Mouse (Mus musculus) kidney, embryonic 14.5 days (tissue): ENCODE measurements at regions not wholly inside any gene's neighbourhood (a gene's known extent, or its start where the extent isn't known, plus 50 kb on each side); places are given as distances from the start of the nearest gene placed in this dataset.

Source experiments
- ATAC-seq: fragments of 200-750 bp; cut with Nextera tagmentation; 2 replicates; pipeline ENCODE4 v1.8.0; 2017; ENCODE audit warnings: moderate number of reproducible peaks, mild to moderate bottlenecking, moderate TSS enrichment, moderate library complexity; ENCODE audit not compliant: low FRiP score, low TSS enrichment
- H3K27ac ChIP-seq: fragments of 300-500 bp; sonication (generic); 2 replicates; pipeline ENCODE4 v1.5.1; 2014; ENCODE audit warnings: low read depth, mild to moderate bottlenecking, low read length, moderate library complexity, mixed read lengths
- H3K27me3 ChIP-seq: fragments of 300-500 bp; sonication (generic); 2 replicates; pipeline ENCODE4 v1.6.1; 2014; ENCODE audit warnings: mild to moderate bottlenecking, low read length; ENCODE audit not compliant: control insufficient read depth, insufficient read depth
- H3K36me3 ChIP-seq: fragments of 300-500 bp; sonication (generic); 2 replicates; pipeline ENCODE4 v1.6.1; 2014; ENCODE audit warnings: low read length, mixed read lengths; ENCODE audit not compliant: control insufficient read depth, insufficient read depth
- H3K4me1 ChIP-seq: fragments of 300-500 bp; sonication (generic); 2 replicates; pipeline ENCODE4 v1.6.1; 2014; ENCODE audit warnings: low read length, mixed read lengths; ENCODE audit not compliant: control insufficient read depth, insufficient read depth
- H3K4me2 ChIP-seq: fragments of 300-500 bp; sonication (generic); replicated peaks from 2 replicates; pipeline ENCODE4 v1.6.1; 2014; ENCODE audit warnings: low read depth, mild to moderate bottlenecking, low read length
- H3K4me3 ChIP-seq: fragments of 300-500 bp; sonication (generic); 2 replicates; pipeline ENCODE4 v1.5.1; 2014; ENCODE audit warnings: mild to moderate bottlenecking, low read length
- H3K9ac ChIP-seq: fragments of 300-500 bp; sonication (generic); 2 replicates; pipeline ENCODE4 v1.6.1; 2014; ENCODE audit warnings: low read depth, mild to moderate bottlenecking, low read length, moderate library complexity
- H3K9me3 ChIP-seq: fragments of 300-500 bp; sonication (generic); 2 replicates; pipeline ENCODE4 v1.6.1; 2016; ENCODE audit warnings: low read length; ENCODE audit not compliant: control insufficient read depth
- WGBS: fragments of 180-500 bp; shearing (Covaris S2); extraction: QIAGEN DNeasy Blood & Tissue Kit; methylation state at CpG from one replicate; pipeline ENCODE4 v1.1.7; 2014; 5-methylcytosine and 5-hydroxymethylcytosine counted together

DNA sequence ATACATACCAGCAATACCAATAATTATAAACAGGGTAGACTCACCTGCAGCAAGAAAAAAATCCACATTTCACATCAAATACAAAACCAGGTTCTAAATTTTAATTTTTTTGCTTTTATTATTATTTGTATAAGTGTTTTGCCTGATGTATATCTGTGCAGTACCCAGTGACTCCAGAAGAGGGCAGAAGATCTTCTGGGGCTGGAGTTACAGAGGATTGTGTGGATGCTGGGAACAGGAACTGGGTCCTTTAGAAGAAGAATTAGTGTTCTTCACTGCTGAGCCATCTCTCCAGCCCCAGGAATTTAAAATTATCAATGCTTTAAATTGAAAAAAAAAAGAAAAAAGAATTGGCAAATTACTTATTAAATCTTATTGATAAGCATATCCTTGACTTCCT lies 71.7 kb upstream of the Ccdc39 start:
- Histone ChIP-seq H3K4me1 (no peaks in the 10 kb centered on the region), H3K27me3 (no peaks in the 10 kb centered on the region), H3K9ac (no peak overlapping the region), H3K9me3 (no peaks in the 10 kb centered on the region), H3K4me3 (no peak overlapping the region), H3K36me3 (no peaks in the 10 kb centered on the region), H3K27ac (no peak overlapping the region), H3K4me2 (no peak overlapping the region)
- ATAC-seq = no peak

- H3K27me3 ChIP-seq = no peaks in the 10 kb centered on the region
- no peak for ATAC-seq
- H3K9me3 ChIP-seq = no peaks in the 10 kb centered on the region
- H3K36me3 ChIP-seq = no peaks in the 10 kb centered on the region
- H3K4me2 ChIP-seq = no peak overlapping the region
- no peak overlapping the region for H3K9ac ChIP-seq
- no peak overlapping the region for H3K27ac ChIP-seq
- no peak overlapping the region for H3K4me3 ChIP-seq
- no peaks in the 10 kb centered on the region for H3K4me1 ChIP-seq
- WGBS = 90% methylated on average over 10 of the region's 10 CpGs
These were observed 72.2 kb upstream of the Ccdc39 start for GRCm38 (mm10) chr3:33916318-33916717.

GRCm38 (mm10) chr3:33916818-33917217 lies 72.7 kb upstream of the Ccdc39 start:
- no peak overlapping the region for H3K27ac ChIP-seq
- WGBS = 90% methylated on average over 6 of the region's 6 CpGs

DNA sequence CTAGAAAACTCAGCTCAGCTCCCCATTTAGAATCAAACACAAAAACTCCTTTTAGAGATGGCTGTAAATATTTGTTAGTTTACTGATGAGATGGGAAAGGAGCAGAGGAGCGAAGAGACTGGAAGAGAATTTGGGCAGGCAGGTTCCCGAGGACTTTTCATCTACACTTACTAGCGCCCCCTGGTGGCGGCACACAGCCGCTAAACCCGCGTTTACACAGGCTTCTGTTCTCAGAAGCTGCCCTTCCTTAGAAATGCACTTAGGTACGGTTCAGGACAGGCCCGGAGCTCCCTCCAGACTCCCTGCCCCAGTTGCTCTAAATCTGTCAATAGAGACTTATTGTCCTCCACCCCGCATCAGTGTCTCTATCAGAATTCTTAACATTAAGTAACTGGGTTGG lies 74.7 kb upstream of the Ccdc39 start:
- H3K9ac ChIP-seq = no peak overlapping the region
- 4% methylated on average over 10 of the region's 10 CpGs for WGBS
- H3K27ac ChIP-seq = no peak overlapping the region
- no peak overlapping the region for H3K4me3 ChIP-seq
- no peak for ATAC-seq
- no peak overlapping the region for H3K4me2 ChIP-seq
- H3K9me3 ChIP-seq = no peaks in the 10 kb centered on the region
- no peaks in the 10 kb centered on the region for H3K4me1 ChIP-seq
- no peaks in the 10 kb centered on the region for H3K36me3 ChIP-seq
- no peaks in the 10 kb centered on the region for H3K27me3 ChIP-seq

More at GRCm38 (mm10) chr3:33916818-33917217, 72.7 kb upstream of the Ccdc39 start:
- H3K9ac ChIP-seq = no peak overlapping the region
- ATAC-seq = no peak
- no peak overlapping the region for H3K4me3 ChIP-seq
- H3K9me3 ChIP-seq = no peaks in the 10 kb centered on the region
- H3K27me3 ChIP-seq = no peaks in the 10 kb centered on the region
- H3K36me3 ChIP-seq = no peaks in the 10 kb centered on the region
- no peak overlapping the region for H3K4me2 ChIP-seq
- H3K4me1 ChIP-seq = no peaks in the 10 kb centered on the region

- H3K27ac ChIP-seq = no peak overlapping the region
- H3K27me3 ChIP-seq = no peaks in the 10 kb centered on the region
- H3K4me3 ChIP-seq = no peak overlapping the region
- ATAC-seq = no peak
- H3K9ac ChIP-seq = no peak overlapping the region
- H3K4me2 ChIP-seq = no peak overlapping the region
- WGBS = 85% methylated on average over 4 of the region's 4 CpGs
- no peaks in the 10 kb centered on the region for H3K36me3 ChIP-seq
- H3K9me3 ChIP-seq = no peaks in the 10 kb centered on the region
- no peaks in the 10 kb centered on the region for H3K4me1 ChIP-seq
These were observed 81.0 kb upstream of the Ccdc39 start for GRCm38 (mm10) chr3:33925072-33925471.

DNA sequence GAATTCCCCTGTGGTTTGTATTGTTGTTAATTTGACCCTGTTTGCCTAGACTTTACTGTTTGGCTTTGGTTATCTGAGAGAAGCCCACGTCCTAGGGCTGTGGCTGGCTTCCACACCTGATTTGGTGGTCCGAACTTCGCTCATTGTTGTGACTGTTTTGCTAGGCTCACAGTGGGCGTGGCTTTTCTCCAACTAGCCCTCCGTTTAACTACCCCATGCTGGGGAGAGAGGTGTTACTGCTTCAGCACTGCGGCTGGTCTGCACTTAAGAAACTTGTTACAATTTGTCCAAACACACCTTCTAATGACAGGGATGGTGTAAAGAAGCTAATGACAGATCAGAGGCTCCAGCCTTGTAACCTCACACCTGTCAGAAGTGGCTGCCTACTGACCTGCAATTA lies 64.7 kb upstream of the Fxr1 start:
- Histone ChIP-seq H3K4me2 (no peak overlapping the region), H3K9me3 (no peaks in the 10 kb centered on the region), H3K27ac (no peak overlapping the region), H3K9ac (no peak overlapping the region), H3K4me1 (0 out of 2 replicates have a peak, but pooled peaks cover 3% of the 10 kb centered on the region), H3K27me3 (peaks cover 4% of the 10 kb centered on the region), H3K36me3 (no peaks in the 10 kb centered on the region), H3K4me3 (no peak overlapping the region)
- 0 out of 2 replicates have a peak, but pooled peaks have one; percentile 43 for ATAC-seq
- WGBS = under 1% methylated on average over 6 of the region's 6 CpGs

DNA sequence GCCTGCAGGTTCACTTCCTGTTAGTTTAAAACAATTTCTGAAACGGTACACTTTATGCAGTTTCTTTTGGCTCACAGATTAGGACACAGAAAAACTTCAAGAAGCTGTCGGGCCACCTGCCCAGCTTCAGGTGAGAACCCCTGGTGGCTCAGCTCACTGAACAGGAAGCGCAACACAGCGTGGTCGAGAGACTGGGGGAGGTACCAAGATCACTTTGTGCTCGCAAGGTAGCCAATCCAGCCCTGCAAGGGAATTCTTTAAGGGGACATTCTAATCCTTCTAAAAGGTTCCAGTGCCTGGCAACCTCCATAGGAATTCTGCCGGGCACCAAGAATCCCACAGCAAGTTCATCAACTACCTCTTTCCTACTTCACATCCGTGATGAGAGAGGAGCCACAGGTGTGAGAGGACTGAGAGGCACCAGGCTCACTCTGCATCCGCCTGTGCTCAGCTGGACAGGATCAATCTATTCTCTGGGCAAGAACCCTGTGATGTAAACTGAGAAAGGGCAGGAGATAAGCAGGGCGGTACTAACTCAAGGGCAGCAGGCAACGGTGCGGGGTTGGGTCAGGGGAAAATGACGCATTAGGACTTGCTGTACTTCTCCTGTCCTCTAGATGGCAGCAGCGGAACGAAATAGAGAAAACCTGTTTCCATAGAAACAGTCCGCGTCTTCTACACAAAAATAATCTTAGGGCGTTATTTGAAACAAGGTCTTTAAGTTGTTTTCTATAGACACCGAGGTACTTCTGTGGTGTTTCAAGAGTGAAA lies 63.7 kb upstream of the Fxr1 start:
- no peaks in the 10 kb centered on the region for H3K9me3 ChIP-seq
- no peak overlapping the region for H3K9ac ChIP-seq
- peak overlapping the region; percentile 31 for H3K4me2 ChIP-seq
- H3K27me3 ChIP-seq = peaks cover 4% of the 10 kb centered on the region
- ATAC-seq = peak; percentile 87
- H3K27ac ChIP-seq = no peak overlapping the region
- 0 out of 2 replicates have a peak, but pooled peaks cover 3% of the 10 kb centered on the region for H3K4me1 ChIP-seq
- H3K36me3 ChIP-seq = no peaks in the 10 kb centered on the region
- WGBS = 3% methylated on average over 19 of the region's 19 CpGs
- H3K4me3 ChIP-seq = peak overlapping the region; percentile 16; the same call in 1 of the 2 replicates

GRCm38 (mm10) chr3:33956625-33957023 lies 63.1 kb upstream of the Fxr1 start:
- 0 out of 2 replicates have a peak, but pooled peaks cover 3% of the 10 kb centered on the region for H3K4me1 ChIP-seq
- no peak overlapping the region for H3K4me2 ChIP-seq
- H3K9ac ChIP-seq = no peak overlapping the region
- WGBS = 50% methylated on average over 3 of the region's 3 CpGs
- no peaks in the 10 kb centered on the region for H3K9me3 ChIP-seq
- peaks cover 4% of the 10 kb centered on the region for H3K27me3 ChIP-seq
- no peak overlapping the region for H3K27ac ChIP-seq
- no peaks in the 10 kb centered on the region for H3K36me3 ChIP-seq
- no peak overlapping the region for H3K4me3 ChIP-seq
- no peak for ATAC-seq

DNA sequence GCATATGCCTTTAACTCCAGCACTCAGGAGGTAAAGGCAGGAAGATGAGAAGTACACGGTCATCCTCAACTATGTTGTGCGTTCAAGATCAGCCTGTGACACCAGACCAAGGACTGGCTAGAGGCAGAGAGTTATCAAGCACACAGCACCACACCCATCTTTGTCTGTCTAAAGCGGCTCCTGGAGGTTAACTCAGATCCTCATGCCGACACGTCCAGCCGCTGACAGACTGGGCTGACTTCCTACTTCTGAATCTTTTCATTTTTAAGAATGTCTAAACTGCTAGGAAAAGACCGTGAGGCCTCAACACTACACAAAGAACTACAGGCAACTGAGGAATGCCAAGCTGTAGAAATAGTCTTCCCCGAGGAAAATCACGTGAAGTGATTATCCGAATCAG lies 62.1 kb upstream of the Fxr1 start:
- H3K36me3 ChIP-seq = no peaks in the 10 kb centered on the region
- H3K4me1 ChIP-seq = 0 out of 2 replicates have a peak, but pooled peaks cover 3% of the 10 kb centered on the region
- H3K27me3 ChIP-seq = peaks cover 4% of the 10 kb centered on the region
- H3K9me3 ChIP-seq = no peaks in the 10 kb centered on the region
- H3K27ac ChIP-seq = no peak overlapping the region
- 88% methylated on average over 10 of the region's 10 CpGs for WGBS
- ATAC-seq = no peak
- no peak overlapping the region for H3K4me2 ChIP-seq
- H3K9ac ChIP-seq = no peak overlapping the region
- no peak overlapping the region for H3K4me3 ChIP-seq
